Mouse (Mus musculus) adipocyte (in vitro differentiated cells): ENCODE results near the gene Trp53tg5.

ENCODE experiments used
- DNase-seq: peaks from one replicate; pipeline ENCODE4 v3.0.0-alpha.2; 2016; ENCODE audit warnings: low spot score

Gene Trp53tg5

GRCm38 (mm10) chr2:164496331-164496730 lies 22.8 kb upstream of the Trp53tg5 start:
- DNase-seq: no peak

DNA sequence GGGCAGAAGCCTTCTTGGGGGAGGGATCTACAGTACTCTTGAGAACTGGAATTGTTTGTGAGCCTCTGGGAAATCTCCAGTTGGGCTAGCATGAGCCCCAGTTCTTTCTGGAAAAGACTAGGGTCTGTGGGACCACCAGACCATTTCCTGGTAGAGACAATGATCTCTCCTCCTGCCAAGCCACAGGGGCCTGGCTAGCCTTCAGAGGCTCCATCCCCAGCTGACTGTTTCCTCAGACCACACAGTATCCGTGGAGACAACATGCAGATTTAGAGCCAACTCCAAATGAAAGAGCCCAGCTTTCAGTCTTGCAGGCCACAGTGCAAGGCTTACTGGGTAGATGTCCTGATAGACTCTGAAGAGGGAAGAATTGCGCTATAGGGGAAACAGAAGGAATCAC lies 20.6 kb upstream of the Trp53tg5 start:
- no peak for DNase-seq

DNA sequence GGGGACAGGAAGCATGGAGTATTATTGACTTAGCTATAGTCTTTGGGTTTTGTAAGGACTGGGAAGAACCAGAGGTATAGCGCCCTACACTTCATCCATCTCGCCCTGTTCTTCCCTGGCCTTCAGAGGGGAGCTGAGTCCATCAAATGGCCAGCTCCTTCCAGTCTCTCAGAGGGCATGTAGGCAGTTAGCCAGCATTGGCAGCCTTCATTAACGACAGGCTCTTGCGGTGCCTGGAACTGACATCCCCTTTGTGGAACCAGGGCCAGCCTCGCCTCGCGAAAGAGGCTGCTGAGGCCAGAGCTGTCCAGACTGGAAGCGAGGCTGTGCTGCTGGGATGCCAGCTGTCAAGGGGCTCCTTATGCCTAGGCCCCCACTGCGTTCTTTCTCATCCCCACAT lies 14.3 kb upstream of the Trp53tg5 start:
- DNase-seq: no peak

DNA sequence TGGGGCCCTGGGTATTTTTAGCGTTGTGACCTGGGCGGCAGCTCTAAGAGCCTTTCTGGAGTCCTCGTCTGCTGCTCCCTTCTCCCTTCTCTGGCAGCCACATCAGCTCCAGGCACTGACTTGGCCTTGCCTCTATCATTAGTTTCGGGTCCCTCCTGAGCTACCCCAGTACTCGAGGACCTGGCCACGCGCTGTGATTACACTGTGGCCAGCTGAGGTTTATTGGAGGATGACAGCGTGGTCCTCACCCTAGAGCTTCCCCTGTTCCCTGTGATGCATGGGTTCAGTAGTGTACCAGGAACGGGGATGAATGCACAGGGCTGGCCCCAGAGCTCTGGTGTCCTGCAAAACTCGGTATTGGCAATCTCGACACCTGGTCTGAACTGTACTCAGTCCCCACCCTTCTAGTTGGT lies 13.6 kb upstream of the Trp53tg5 start:
- no peak for DNase-seq

GRCm38 (mm10) chr2:164486258-164487114 lies 13.0 kb upstream of the Trp53tg5 start:
- no peak for DNase-seq

DNA sequence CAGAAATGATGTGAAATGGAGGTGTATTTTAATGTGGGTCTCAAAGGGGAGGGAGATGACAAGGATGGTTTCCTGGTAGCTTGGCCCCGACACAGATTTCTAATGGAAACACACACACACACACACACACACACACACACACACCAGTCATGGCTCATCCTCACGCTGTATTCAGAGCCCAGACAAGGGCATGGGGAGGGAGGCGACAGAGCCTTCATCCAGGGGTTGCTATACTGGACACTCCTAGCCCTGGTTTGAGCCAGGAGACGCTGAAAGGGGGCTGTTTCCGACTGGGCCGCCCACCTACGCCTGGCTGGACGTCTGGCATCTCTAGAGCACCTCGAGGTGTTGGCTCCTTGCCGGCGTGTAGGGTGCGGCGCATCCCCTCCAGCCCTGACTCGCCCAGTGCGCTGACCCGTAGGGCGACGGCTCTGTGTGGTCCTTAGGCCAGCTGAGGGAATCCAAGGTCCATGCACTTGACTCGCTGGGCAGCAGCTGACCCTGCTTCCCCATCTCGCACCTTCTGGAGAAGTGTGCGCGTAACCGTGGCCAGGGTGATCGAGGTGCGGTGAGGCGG lies 12.2 kb upstream of the Trp53tg5 start, which contains the start of gene Dbndd2:
Gene Dbndd2 (plus strand): TSS at position 426 of the 577 bp plus-strand sequence.
- DNase-seq: no peak

DNA sequence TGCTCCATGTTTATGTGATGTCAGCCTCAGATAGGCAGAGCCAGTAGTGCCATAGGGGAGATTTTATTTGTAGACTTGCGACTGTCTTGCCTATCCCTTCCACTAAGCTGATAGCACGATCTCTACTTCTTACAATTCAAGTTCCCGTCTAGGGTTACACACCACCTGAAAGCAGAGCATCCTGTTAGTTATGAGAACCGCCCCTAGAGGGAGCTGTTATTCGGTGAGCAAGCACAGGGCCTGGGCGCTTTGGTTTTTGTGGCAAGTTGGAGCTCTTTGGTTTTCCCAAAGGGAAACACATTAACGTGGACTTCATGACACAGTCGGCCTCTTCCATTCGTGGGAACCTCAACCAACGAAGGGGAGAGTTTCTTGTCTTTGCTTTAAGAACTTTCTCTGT lies 3.3 kb downstream of the Trp53tg5 start:
- peak; percentile 47 for DNase-seq

- DNase-seq: no peak
Observed at GRCm38 (mm10) chr2:164466787-164467186, 6.7 kb downstream of the Trp53tg5 start.

DNA sequence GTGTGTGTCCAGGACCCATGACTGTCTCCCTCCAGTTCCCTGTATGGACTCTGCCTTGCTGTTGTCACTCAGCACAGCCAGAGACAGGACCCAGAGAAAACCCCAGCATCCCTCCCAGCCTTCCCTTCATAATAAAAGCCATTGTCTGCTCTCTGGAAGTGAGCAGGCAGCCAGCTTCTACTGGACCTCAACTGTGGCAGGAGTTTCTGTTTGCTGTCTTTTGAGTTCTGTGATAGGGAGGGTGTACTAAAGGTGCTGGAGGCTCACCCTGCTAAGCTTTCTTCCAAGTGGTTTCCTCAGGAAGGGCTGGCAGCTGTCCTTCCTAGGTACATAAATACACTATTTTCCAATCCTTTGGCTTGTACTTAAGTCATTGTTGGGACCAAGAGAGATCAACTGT lies 8.4 kb downstream of the Trp53tg5 start:
- DNase-seq: peak; percentile 53

- DNase-seq: peak; percentile 100
Observed at GRCm38 (mm10) chr2:164460745-164461551, 12.6 kb downstream of the Trp53tg5 start, which contains the start of gene Gm20458. Gene Gm20458, plus strand, starts transcription at chr2:164460967.

DNA sequence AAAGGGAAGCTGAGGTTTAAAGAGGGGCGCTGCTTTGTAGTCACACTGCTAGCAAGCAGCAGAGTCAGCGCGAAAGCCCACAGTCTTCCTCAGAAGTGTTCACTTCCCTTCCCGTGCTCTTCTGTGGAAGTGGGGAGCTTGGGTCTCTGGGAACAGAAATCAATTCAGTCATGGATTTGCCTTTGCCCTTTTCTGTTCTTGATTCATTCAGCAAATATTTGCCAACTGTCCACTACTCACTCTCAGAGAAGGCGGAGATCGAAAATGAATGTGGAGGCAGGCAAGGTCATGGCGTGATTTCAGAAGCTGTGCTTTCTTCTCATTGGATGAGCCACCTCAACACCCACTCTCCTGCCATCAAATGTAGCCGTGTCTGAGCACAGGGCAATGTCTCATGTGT lies 15.0 kb downstream of the Trp53tg5 start:
- peak; percentile 46 for DNase-seq

DNA sequence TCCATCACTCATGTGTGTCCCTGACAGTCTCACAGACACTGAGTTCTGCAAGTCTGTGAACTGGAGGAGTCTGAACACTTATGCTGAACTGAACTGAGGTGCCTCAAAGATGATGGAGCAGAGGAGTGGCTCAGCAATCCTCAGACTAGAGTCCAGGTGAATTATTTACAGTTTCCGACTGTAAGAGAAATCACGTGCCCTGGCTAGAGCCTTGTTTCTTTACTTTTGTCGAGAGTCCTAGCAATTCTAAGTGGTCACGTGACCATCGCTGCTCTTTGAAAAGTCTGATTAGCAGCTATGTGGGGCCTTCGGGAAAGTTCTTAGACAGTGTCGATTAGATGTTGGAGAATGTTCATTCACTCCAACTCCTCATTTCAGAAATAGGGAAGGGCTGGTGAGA lies 15.6 kb downstream of the Trp53tg5 start:
- DNase-seq: no peak

DNA sequence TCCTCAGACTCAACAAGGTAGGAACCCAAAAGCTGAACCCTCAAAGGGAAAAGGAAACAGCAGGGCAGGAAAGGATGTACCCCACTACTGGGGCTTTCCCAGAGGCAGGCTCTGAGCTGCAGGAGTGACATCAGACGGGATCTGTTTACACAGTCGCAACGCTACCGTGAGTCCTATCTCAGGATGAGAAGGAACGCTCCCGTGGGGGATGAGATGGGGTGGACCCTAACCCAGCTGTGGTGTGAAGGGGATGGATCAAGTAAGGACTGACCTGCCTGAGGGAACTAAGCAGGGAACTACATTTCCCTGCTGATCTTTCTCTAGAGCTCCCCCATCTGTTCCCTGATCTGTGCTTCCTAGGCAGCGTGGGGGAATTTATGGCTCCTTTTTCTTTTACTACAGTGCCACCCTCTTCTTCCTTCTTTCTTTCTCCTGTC lies 16.6 kb downstream of the Trp53tg5 start, which contains the start of gene Sys1:
Gene Sys1 (plus strand): TSS at position 101 of the 437 bp plus-strand sequence.
- peak; percentile 31 for DNase-seq

- peak; percentile 41 for DNase-seq
Observed at GRCm38 (mm10) chr2:164456413-164456812, 17.1 kb downstream of the Trp53tg5 start.

GRCm38 (mm10) chr2:164455421-164456190 lies 17.9 kb downstream of the Trp53tg5 start:
- DNase-seq: peak; percentile 88

- DNase-seq: peak; percentile 97
Observed at GRCm38 (mm10) chr2:164454846-164455245, 18.7 kb downstream of the Trp53tg5 start.

DNA sequence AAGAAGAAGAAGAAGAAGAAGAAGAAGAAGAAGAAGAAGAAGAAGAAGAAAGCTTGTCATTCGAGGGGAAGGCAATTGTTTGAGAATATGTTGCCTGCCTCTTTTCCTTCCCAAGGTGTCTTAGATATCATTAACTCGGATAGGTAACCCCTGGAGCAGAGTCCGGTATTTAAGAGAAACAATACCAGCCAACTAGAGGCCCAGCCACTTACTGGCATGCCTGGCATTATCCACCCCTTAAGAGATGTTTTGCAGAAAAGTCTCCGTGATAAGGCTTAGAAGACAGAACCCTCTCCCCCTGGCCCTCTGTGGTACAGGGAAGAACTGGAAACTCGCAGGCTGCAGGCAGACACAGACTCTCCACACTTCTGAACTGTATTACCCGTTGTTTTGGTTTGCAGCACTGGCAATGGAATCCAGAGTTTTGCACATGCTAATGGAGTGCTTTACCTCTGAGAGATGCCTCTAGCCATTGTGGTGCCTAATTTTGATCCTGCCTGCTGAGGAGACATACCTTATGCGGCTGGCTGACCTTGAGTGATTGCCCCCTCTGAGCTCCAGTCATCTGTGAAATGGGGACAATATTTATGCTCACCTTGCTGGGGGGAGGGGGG lies 19.5 kb downstream of the Trp53tg5 start:
- no peak for DNase-seq

DNA sequence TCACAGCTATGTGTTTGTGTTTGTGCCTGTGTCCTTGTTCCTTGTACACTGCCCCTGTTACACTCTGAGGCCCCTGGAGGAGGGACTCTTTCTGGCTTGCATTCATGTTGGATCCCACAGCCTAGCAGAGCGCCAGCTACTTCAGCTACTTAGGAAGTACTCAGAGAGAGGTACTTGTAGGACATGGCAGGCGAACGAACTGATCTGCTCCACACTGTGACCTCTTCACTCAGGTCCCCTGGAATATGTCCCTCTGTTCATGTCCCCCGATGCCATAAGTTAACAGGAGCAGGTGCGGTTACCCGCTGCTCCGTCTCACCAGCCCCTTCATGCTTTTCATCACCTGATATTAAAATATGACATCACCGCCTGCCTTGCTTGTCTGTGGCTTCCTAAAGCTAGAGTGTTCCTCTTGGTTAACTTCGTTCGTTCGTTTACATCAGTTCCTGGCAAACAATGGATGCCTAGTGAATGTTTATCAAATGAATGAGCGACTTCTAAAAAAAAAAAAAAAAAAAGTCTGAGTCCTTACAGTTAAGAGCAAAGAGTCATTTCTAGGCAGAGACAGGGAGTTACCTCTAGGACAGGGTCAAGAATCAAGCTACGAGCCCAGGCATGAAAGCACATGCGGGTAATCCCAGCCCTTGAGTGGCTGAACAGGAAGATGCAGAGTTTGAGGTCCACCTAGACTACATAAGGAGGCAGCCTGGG lies 20.3 kb downstream of the Trp53tg5 start:
- no peak for DNase-seq

- no peak for DNase-seq
Observed at GRCm38 (mm10) chr2:164452000-164452676, 21.4 kb downstream of the Trp53tg5 start.
